Mouse (Mus musculus) gonadal fat pad, adult 2 months (tissue): ENCODE results near the gene Alpk3. TPM values are rescaled to one million over a fixed set of nuclear protein-coding genes. Genes with fewer than 3 reads are reported as not detected.
A peak's percentile ranks its signal among the peaks of the same experiment; 100 is the strongest.

Source experiments
- DNase-seq: peaks from one replicate; pipeline ENCODE4 v3.0.0-alpha.2; 2012; ENCODE audit warnings: low read depth
- polyA plus RNA-seq: library from polyadenylated mRNA; depleted of rRNA; stranded (reverse); fragments of >200 nt; gene quantifications from 2 replicates; pipeline ENCODE4 v1.2.3, GENCODE M21; 2012; rRNA removed

The Alpk3 gene
- 0.08 and 0.15 TPM in 2 replicates for polyA plus RNA-seq

- DNase-seq: no peak
Measured at GRCm38 (mm10) chr7:81057471-81057870, at the start of gene Alpk3. Alpk3 (plus strand) TSS chr7:81057600.

- no peak for DNase-seq
Measured at GRCm38 (mm10) chr7:81008285-81008684, 49.1 kb upstream of the Alpk3 start.

- DNase-seq: no peak
Measured at GRCm38 (mm10) chr7:81011576-81011975, 45.8 kb upstream of the Alpk3 start.

- no peak for DNase-seq
Measured at GRCm38 (mm10) chr7:81020307-81020706, 37.1 kb upstream of the Alpk3 start.

- DNase-seq: no peak
Measured at GRCm38 (mm10) chr7:81022731-81023130, 34.7 kb upstream of the Alpk3 start.

- no peak for DNase-seq
Measured at GRCm38 (mm10) chr7:81024118-81024517, 33.3 kb upstream of the Alpk3 start.

- DNase-seq: no peak
Measured at GRCm38 (mm10) chr7:81024651-81025050, 32.7 kb upstream of the Alpk3 start.

- DNase-seq: no peak
Measured at GRCm38 (mm10) chr7:81025751-81026150, 31.6 kb upstream of the Alpk3 start.

- no peak for DNase-seq
Measured at GRCm38 (mm10) chr7:81039711-81040110, 17.7 kb upstream of the Alpk3 start.

GRCm38 (mm10) chr7:81043023-81043620 is 14.3 kb upstream of the Alpk3 start:
- DNase-seq: no peak

- DNase-seq: no peak
Measured at GRCm38 (mm10) chr7:81047847-81048246, 9.6 kb upstream of the Alpk3 start.

GRCm38 (mm10) chr7:81048513-81048912 is 8.9 kb upstream of the Alpk3 start:
- DNase-seq: no peak

- DNase-seq: no peak
Measured at GRCm38 (mm10) chr7:81049966-81050365, 7.4 kb upstream of the Alpk3 start.

- no peak for DNase-seq
Measured at GRCm38 (mm10) chr7:81055709-81056370, 1.6 kb upstream of the Alpk3 start.

- no peak for DNase-seq
Measured at GRCm38 (mm10) chr7:81057901-81058711, 706 bp downstream of the Alpk3 start.

GRCm38 (mm10) chr7:81058712-81059154 is 1.3 kb downstream of the Alpk3 start:
- no peak for DNase-seq

- no peak for DNase-seq
Measured at GRCm38 (mm10) chr7:81059388-81059787, 2.0 kb downstream of the Alpk3 start.

- no peak for DNase-seq
Measured at GRCm38 (mm10) chr7:81060908-81061307, 3.5 kb downstream of the Alpk3 start.

- no peak for DNase-seq
Measured at GRCm38 (mm10) chr7:81061936-81062335, 4.5 kb downstream of the Alpk3 start.

- DNase-seq: no peak
Measured at GRCm38 (mm10) chr7:81063332-81063731, 5.9 kb downstream of the Alpk3 start.

- no peak for DNase-seq
Measured at GRCm38 (mm10) chr7:81066714-81067113, 9.3 kb downstream of the Alpk3 start.

GRCm38 (mm10) chr7:81072463-81072862 is 15.1 kb downstream of the Alpk3 start:
- DNase-seq: peak; percentile 24

- DNase-seq: no peak
Measured at GRCm38 (mm10) chr7:81073273-81073672, 15.9 kb downstream of the Alpk3 start.
